Mouse (Mus musculus) ES-E14 (cell line): Measurements from ENCODE around the gene Cdc123.

Source experiments
- CHD2 ChIP-seq: IDR thresholded peaks from 2 replicates; pipeline ENCODE4 v1.6.1; 2014; ENCODE audit warnings: mild to moderate bottlenecking, low read depth, low read length, inconsistent platforms
- HCFC1 ChIP-seq: IDR thresholded peaks from 2 replicates; pipeline ENCODE4 v1.6.1; 2012; ENCODE audit warnings: low read length, inconsistent platforms, borderline replicate concordance; ENCODE audit not compliant: insufficient read depth
- MAFK ChIP-seq: IDR thresholded peaks from 2 replicates; pipeline ENCODE4 v1.6.1; 2014; ENCODE audit warnings: mild to moderate bottlenecking, low read depth, low read length, inconsistent platforms; ENCODE audit not compliant: insufficient read depth
- ZC3H11A ChIP-seq: IDR thresholded peaks from 2 replicates; pipeline ENCODE4 v1.6.1; 2012; ENCODE audit warnings: low read depth, mild to moderate bottlenecking, inconsistent platforms, low read length, borderline replicate concordance
- ZNF384 ChIP-seq: IDR thresholded peaks from 2 replicates; pipeline ENCODE4 v1.6.1; 2012; ENCODE audit warnings: low read depth, low read length, inconsistent platforms

- TF ChIP-seq ZC3H11A = no peak
- TF ChIP-seq MAFK = no peak
- no peak for TF ChIP-seq CHD2
- TF ChIP-seq HCFC1 = no peak
- no peak for TF ChIP-seq ZNF384
Observed at GRCm38 (mm10) chr2:5760479-5761008, 84.4 kb downstream of the Cdc123 start.
